Mouse (Mus musculus) liver, embryonic 12.5 days (tissue): ENCODE results near the gene H2-T22. TPM values are rescaled to one million over a fixed set of nuclear protein-coding genes. Genes with fewer than 3 reads are reported as not detected.

ENCODE experiments used
- ATAC-seq: fragments of 200-750 bp; cut with Nextera tagmentation; 2 replicates; pipeline ENCODE4 v1.8.0; 2017; ENCODE audit warnings: moderate number of reproducible peaks, mild to moderate bottlenecking, moderate library complexity
- H3K27ac ChIP-seq: fragments of 300-500 bp; sonication (generic); 2 replicates; pipeline ENCODE4 v1.5.1; 2016; ENCODE audit warnings: mild to moderate bottlenecking
- H3K27me3 ChIP-seq: fragments of 300-500 bp; sonication (generic); replicated peaks from 2 replicates; pipeline ENCODE4 v1.6.1; 2016; ENCODE audit warnings: mild to moderate bottlenecking, moderate library complexity
- H3K36me3 ChIP-seq: fragments of 300-500 bp; sonication (generic); 2 replicates; pipeline ENCODE4 v1.6.1; 2016; ENCODE audit warnings: mild to moderate bottlenecking, moderate library complexity
- H3K4me1 ChIP-seq: fragments of 300-500 bp; sonication (generic); 2 replicates; pipeline ENCODE4 v1.6.1; 2016
- H3K4me2 ChIP-seq: fragments of 300-500 bp; sonication (generic); 2 replicates; pipeline ENCODE4 v1.6.1; 2016; ENCODE audit warnings: mild to moderate bottlenecking, moderate library complexity
- H3K4me3 ChIP-seq: fragments of 300-500 bp; sonication (generic); 2 replicates; pipeline ENCODE4 v1.5.1; 2016; ENCODE audit warnings: mild to moderate bottlenecking, moderate library complexity
- H3K9ac ChIP-seq: fragments of 300-500 bp; sonication (generic); 2 replicates; pipeline ENCODE4 v1.6.1; 2016; ENCODE audit warnings: mild to moderate bottlenecking, moderate library complexity
- H3K9me3 ChIP-seq: fragments of 300-500 bp; sonication (generic); replicated peaks from 2 replicates; pipeline ENCODE4 v1.6.1; 2016; ENCODE audit warnings: mild to moderate bottlenecking, moderate library complexity
- WGBS: fragments of 180-500 bp; shearing (Covaris S2); methylation state at CpG from one replicate; pipeline ENCODE4 v1.1.7; 2016; ENCODE audit not compliant: insufficient replicate concordance; 5-methylcytosine and 5-hydroxymethylcytosine counted together
- polyA plus RNA-seq: library from polyadenylated mRNA; unstranded; fragments of >200 nt; fragmentation: Nextera tagmentation; extraction: Ambion mirVana; gene quantifications from 2 replicates; pipeline ENCODE4 v1.2.1, GENCODE M21; 2016

The H2-T22 gene
- polyA plus RNA-seq, 1 experiment from 2014 or later = 7.5 TPM

DNA sequence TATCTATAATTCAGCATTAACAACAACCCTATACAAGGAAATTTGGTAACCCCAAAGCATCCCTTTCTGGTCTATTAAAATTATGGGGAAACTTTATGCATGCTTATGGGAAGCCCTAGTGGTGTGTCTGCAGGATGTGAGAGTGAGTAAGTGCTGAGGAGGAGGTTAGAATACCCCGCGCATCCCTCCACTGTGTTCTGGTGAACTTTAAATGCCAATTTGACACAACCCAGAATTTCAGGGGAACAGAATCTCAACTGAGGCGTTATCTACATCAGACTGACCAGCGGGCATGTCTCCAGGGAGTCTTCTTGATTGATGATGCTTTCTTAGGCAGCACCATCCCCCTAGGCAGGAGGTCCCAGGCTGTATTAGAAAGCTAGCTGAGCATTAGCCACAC lies 16.6 kb downstream of the H2-T22 start:
- H3K4me3 ChIP-seq = no peak overlapping the region
- no peaks in the 10 kb centered on the region for H3K27me3 ChIP-seq
- no peaks in the 10 kb centered on the region for H3K9me3 ChIP-seq
- H3K4me2 ChIP-seq = no peak overlapping the region
- H3K36me3 ChIP-seq = peaks cover 3% of the 10 kb centered on the region; the same call in 1 of the 2 replicates
- WGBS = 62% methylated on average over 4 of the region's 4 CpGs
- no peak overlapping the region for H3K9ac ChIP-seq
- peaks cover 58% of the 10 kb centered on the region for H3K4me1 ChIP-seq
- ATAC-seq = no peak
- no peak overlapping the region for H3K27ac ChIP-seq

DNA sequence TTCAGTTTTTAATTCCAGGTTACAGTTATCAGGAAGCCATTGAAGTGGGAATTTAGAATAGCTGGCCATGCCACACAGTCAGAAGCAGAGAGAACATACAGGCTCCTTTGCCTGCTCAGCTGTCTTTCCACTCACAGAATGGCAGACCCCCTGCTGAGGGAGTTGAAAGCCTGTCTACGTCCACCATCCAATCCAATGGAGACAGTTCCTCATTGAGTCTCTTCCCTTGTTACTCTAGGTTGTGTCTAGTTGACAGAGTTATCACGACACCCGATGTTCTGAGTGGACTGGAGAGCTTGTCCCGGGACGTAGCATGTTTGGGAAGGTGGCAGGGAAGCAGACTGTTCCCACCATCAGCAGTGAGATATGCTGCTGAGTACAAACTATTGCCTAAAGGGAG lies 17.4 kb downstream of the H2-T22 start:
- Histone ChIP-seq H3K4me2 (no peak overlapping the region), H3K4me3 (no peak overlapping the region), H3K36me3 (peaks cover 3% of the 10 kb centered on the region; the same call in 1 of the 2 replicates), H3K27me3 (no peaks in the 10 kb centered on the region), H3K27ac (no peak overlapping the region), H3K4me1 (peaks cover 59% of the 10 kb centered on the region), H3K9me3 (no peaks in the 10 kb centered on the region), H3K9ac (no peak overlapping the region)
- no peak for ATAC-seq
- WGBS = 65% methylated on average over 5 of the region's 5 CpGs

GRCm38 (mm10) chr17:36023710-36024654 lies 18.6 kb downstream of the H2-T22 start:
- peak overlapping the region; percentile 57 for H3K27ac ChIP-seq
- H3K4me2 ChIP-seq = peak overlapping the region; percentile 29
- 57% methylated on average over 9 of the region's 9 CpGs for WGBS
- H3K4me3 ChIP-seq = no peak overlapping the region
- H3K9ac ChIP-seq = no peak overlapping the region
- peaks cover 3% of the 10 kb centered on the region; the same call in 1 of the 2 replicates for H3K36me3 ChIP-seq
- H3K9me3 ChIP-seq = no peaks in the 10 kb centered on the region
- peaks cover 60% of the 10 kb centered on the region for H3K4me1 ChIP-seq
- H3K27me3 ChIP-seq = no peaks in the 10 kb centered on the region
- ATAC-seq = peak; percentile 46; the same call in 1 of the 2 replicates

GRCm38 (mm10) chr17:36022922-36023321 lies 19.6 kb downstream of the H2-T22 start:
- Histone ChIP-seq H3K36me3 (peaks cover 3% of the 10 kb centered on the region; the same call in 1 of the 2 replicates), H3K4me3 (no peak overlapping the region), H3K27me3 (no peaks in the 10 kb centered on the region), H3K9ac (no peak overlapping the region), H3K27ac (no peak overlapping the region), H3K4me2 (no peak overlapping the region), H3K9me3 (no peaks in the 10 kb centered on the region), H3K4me1 (peaks cover 66% of the 10 kb centered on the region)
- no peak for ATAC-seq
- WGBS = 87% methylated on average over 6 of the region's 6 CpGs

DNA sequence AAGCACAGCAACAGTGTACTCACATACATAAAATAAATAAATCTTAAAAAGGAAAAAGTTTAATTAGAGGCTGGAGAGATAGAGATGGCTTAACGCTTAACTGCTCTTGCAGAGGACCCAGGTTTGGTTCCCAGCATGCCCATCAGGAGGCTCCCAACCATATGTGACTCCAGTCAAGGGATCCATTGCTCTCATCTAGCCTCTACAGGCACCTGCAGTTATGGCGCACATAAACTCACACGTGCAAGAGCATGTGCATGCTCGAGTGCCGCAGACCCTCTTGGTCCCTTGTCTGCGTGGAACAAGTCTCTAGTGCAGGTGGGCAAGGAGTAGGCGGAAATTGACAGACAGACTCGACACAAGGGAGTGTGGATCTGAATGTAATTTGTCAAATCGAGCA lies 20.4 kb downstream of the H2-T22 start:
- peaks cover 10% of the 10 kb centered on the region for H3K36me3 ChIP-seq
- H3K9me3 ChIP-seq = no peaks in the 10 kb centered on the region
- WGBS = 81% methylated on average over 9 of the region's 9 CpGs
- H3K9ac ChIP-seq = no peak overlapping the region
- H3K4me2 ChIP-seq = no peak overlapping the region
- ATAC-seq = no peak
- H3K4me3 ChIP-seq = no peak overlapping the region
- H3K4me1 ChIP-seq = peaks cover 74% of the 10 kb centered on the region
- H3K27ac ChIP-seq = no peak overlapping the region
- H3K27me3 ChIP-seq = no peaks in the 10 kb centered on the region

DNA sequence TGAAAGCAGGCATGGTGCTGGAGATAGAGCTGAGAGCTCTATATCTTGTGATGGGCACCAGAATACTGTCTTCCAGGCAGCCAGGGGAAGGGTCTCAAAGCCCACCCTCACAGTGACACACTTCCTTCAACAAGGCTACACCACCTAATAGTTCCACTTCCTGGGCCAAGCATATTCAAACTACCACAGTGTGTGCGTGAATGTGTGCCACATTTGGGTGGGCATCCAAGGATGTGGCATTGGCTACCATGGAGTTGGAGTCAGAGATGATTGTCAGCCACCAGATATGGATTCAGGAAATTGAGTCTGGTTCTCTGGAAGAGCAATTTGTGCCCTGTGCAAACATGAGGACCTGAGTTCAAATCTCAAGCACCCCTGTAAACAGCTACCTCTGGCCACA lies 21.2 kb downstream of the H2-T22 start:
- H3K4me3 ChIP-seq = peak overlapping the region; percentile 58
- peak overlapping the region; percentile 91 for H3K27ac ChIP-seq
- no peaks in the 10 kb centered on the region for H3K9me3 ChIP-seq
- H3K4me2 ChIP-seq = peak overlapping the region; percentile 71
- peaks cover 18% of the 10 kb centered on the region for H3K36me3 ChIP-seq
- no peaks in the 10 kb centered on the region for H3K27me3 ChIP-seq
- peaks cover 78% of the 10 kb centered on the region for H3K4me1 ChIP-seq
- H3K9ac ChIP-seq = peak overlapping the region; percentile 63
- WGBS = 76% methylated on average over 1 of the region's 1 CpGs
- 0 out of 2 replicates have a peak, but pooled peaks have one; percentile 23 for ATAC-seq

GRCm38 (mm10) chr17:36020191-36021073 lies 22.1 kb downstream of the H2-T22 start, which contains the start of gene H2-T24:
H2-T24 (minus strand) TSS chr17:36020560.
- ATAC-seq = peak; percentile 86
- H3K9ac ChIP-seq = peak within 1 kb of the TSS; percentile 63

DNA sequence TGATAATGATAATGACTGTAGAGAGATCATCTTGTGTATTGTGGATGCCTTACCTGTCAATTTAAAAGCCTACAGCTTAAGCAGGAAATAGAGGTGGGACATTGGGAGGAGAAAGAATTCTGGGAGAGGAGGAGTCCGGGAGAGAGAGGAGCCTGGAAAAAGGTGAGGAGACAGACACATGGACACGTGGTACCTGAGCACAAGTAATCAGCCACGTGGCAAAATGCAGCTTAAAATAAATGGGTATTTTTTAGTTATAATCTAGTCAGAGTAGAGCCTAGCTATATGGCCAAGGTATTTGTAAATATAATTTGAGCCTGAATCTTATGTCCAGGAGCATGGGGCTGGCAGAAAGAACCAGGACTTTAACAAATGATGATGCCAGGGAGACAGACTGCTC lies 23.0 kb downstream of the H2-T22 start:
- Histone ChIP-seq H3K9me3 (no peaks in the 10 kb centered on the region), H3K36me3 (peaks cover 36% of the 10 kb centered on the region), H3K27ac (peak overlapping the region; percentile 91), H3K4me1 (peaks cover 78% of the 10 kb centered on the region), H3K4me3 (peak overlapping the region; percentile 58), H3K9ac (peak overlapping the region; percentile 63), H3K27me3 (no peaks in the 10 kb centered on the region), H3K4me2 (peak overlapping the region; percentile 71)
- no peak for ATAC-seq
- WGBS = 66% methylated on average over 3 of the region's 3 CpGs

More at GRCm38 (mm10) chr17:36020191-36021073, 22.1 kb downstream of the H2-T22 start, which contains the start of gene H2-T24:
- Histone ChIP-seq H3K4me1 (peaks cover 84% of the 10 kb centered on the region), H3K27me3 (no peaks in the 10 kb centered on the region), H3K4me3 (peak within 1 kb of the TSS; percentile 58), H3K9me3 (no peaks in the 10 kb centered on the region), H3K36me3 (peaks cover 27% of the 10 kb centered on the region), H3K27ac (peak within 1 kb of the TSS; percentile 91), H3K4me2 (peak within 1 kb of the TSS; percentile 71)
- WGBS = 14% methylated on average over 15 of the region's 15 CpGs

GRCm38 (mm10) chr17:36018979-36019378 lies 23.6 kb downstream of the H2-T22 start:
- H3K4me3 ChIP-seq = peak overlapping the region; percentile 58
- H3K4me2 ChIP-seq = peak overlapping the region; percentile 71
- ATAC-seq = no peak
- H3K9me3 ChIP-seq = no peaks in the 10 kb centered on the region
- peaks cover 72% of the 10 kb centered on the region for H3K4me1 ChIP-seq
- H3K9ac ChIP-seq = peak overlapping the region; percentile 63
- H3K27me3 ChIP-seq = no peaks in the 10 kb centered on the region
- H3K36me3 ChIP-seq = peaks cover 41% of the 10 kb centered on the region
- 32% methylated on average over 2 of the region's 2 CpGs for WGBS
- peak overlapping the region; percentile 91; the same call in 1 of the 2 replicates for H3K27ac ChIP-seq

- ATAC-seq = no peak
- Histone ChIP-seq H3K4me1 (peaks cover 56% of the 10 kb centered on the region), H3K4me2 (peak overlapping the region; percentile 16; the same call in 1 of the 2 replicates), H3K36me3 (peaks cover 42% of the 10 kb centered on the region), H3K9ac (no peak overlapping the region), H3K9me3 (no peaks in the 10 kb centered on the region), H3K27me3 (no peaks in the 10 kb centered on the region), H3K27ac (0 out of 2 replicates have a peak overlapping the region, but pooled peaks have one; percentile 25), H3K4me3 (no peak overlapping the region)
- 74% methylated on average over 5 of the region's 5 CpGs for WGBS
Measured at GRCm38 (mm10) chr17:36017046-36017445, 25.5 kb downstream of the H2-T22 start.

- H3K4me3 ChIP-seq = no peak overlapping the region
- H3K27me3 ChIP-seq = no peaks in the 10 kb centered on the region
- H3K9me3 ChIP-seq = no peaks in the 10 kb centered on the region
- H3K36me3 ChIP-seq = peaks cover 38% of the 10 kb centered on the region
- 85% methylated on average over 5 of the region's 5 CpGs for WGBS
- peaks cover 39% of the 10 kb centered on the region for H3K4me1 ChIP-seq
- 0 out of 2 replicates have a peak, but pooled peaks have one; percentile 2 for ATAC-seq
- no peak overlapping the region for H3K27ac ChIP-seq
- no peak overlapping the region for H3K4me2 ChIP-seq
- H3K9ac ChIP-seq = no peak overlapping the region
Measured at GRCm38 (mm10) chr17:36014977-36015376, 27.6 kb downstream of the H2-T22 start.
